Mouse (Mus musculus) A20 (cell line): ENCODE results near the gene Tnf.

ENCODE experiments used
- DNase-seq: peaks from one replicate; pipeline ENCODE4 v3.0.0-alpha.2; 2011; ENCODE audit warnings: low read depth, low spot score

Gene Tnf

GRCm38 (mm10) chr17:35201787-35202186 is at the start of gene Tnf:
TSS of gene Tnf (minus strand) at chr17:35202007.
- peak; percentile 89 for DNase-seq

GRCm38 (mm10) chr17:35251162-35251719 is 49.4 kb upstream of the Tnf start:
- peak; percentile 17 for DNase-seq

- DNase-seq = peak; percentile 6
Measured at GRCm38 (mm10) chr17:35250348-35251120, 48.7 kb upstream of the Tnf start.

- DNase-seq = no peak
Measured at GRCm38 (mm10) chr17:35249451-35250197, 47.8 kb upstream of the Tnf start.

- DNase-seq = no peak
Measured at GRCm38 (mm10) chr17:35248986-35249385, 47.2 kb upstream of the Tnf start.

- no peak for DNase-seq
Measured at GRCm38 (mm10) chr17:35247144-35247543, 45.3 kb upstream of the Tnf start.

GRCm38 (mm10) chr17:35245731-35246623 is 44.2 kb upstream of the Tnf start:
- DNase-seq = peak; percentile 43

GRCm38 (mm10) chr17:35244999-35245398 is 43.2 kb upstream of the Tnf start:
- DNase-seq = no peak

- DNase-seq = no peak
Measured at GRCm38 (mm10) chr17:35243086-35243485, 41.3 kb upstream of the Tnf start.

- peak; percentile 71 for DNase-seq
Measured at GRCm38 (mm10) chr17:35242015-35242941, 40.5 kb upstream of the Tnf start.

GRCm38 (mm10) chr17:35241305-35242014 is 39.7 kb upstream of the Tnf start, which contains the start of gene Ddx39b:
TSS of gene Ddx39b (plus strand) at chr17:35241746.
- peak; percentile 98 for DNase-seq

GRCm38 (mm10) chr17:35240384-35241304 is 38.8 kb upstream of the Tnf start:
- no peak for DNase-seq

GRCm38 (mm10) chr17:35239700-35240099 is 37.9 kb upstream of the Tnf start:
- no peak for DNase-seq

GRCm38 (mm10) chr17:35237504-35237903 is 35.7 kb upstream of the Tnf start:
- no peak for DNase-seq

GRCm38 (mm10) chr17:35236996-35237395 is 35.2 kb upstream of the Tnf start:
- no peak for DNase-seq

GRCm38 (mm10) chr17:35236390-35236746 is 34.6 kb upstream of the Tnf start:
- DNase-seq = peak; percentile 95

- DNase-seq = peak; percentile 98
Measured at GRCm38 (mm10) chr17:35235614-35236389, 34.0 kb upstream of the Tnf start, which contains the start of gene Nfkbil1. TSS of gene Nfkbil1 (minus strand) at chr17:35235792.

- peak; percentile 73 for DNase-seq
Measured at GRCm38 (mm10) chr17:35234903-35235302, 33.1 kb upstream of the Tnf start.
